Mouse (Mus musculus) right cerebral cortex, postnatal 10 days (tissue): ENCODE data around the gene Ptch2.

Experiments
- DNase-seq, 2 experiments: peaks; one replicate each; pipeline ENCODE4 v3.0.0; 2021; ENCODE audit warnings: low spot score in 2 of 2

The Ptch2 gene

GRCm38 (mm10) chr4:117127991-117128686 is 32.3 kb downstream of the Ptch2 start:
- peak in 1 of 2 experiments; percentile 27 for DNase-seq

- peak in 1 of 2 experiments; percentile 22 for DNase-seq
These were observed 34.9 kb downstream of the Ptch2 start for GRCm38 (mm10) chr4:117130790-117131189.

- DNase-seq: peak in 1 of 2 experiments; percentile 17
These were observed 35.3 kb downstream of the Ptch2 start for GRCm38 (mm10) chr4:117131198-117131597.

- DNase-seq: no peak
These were observed 36.3 kb downstream of the Ptch2 start for GRCm38 (mm10) chr4:117131890-117132793.

- no peak for DNase-seq
These were observed 36.9 kb downstream of the Ptch2 start for GRCm38 (mm10) chr4:117132794-117133143.

- no peak for DNase-seq
These were observed 37.5 kb downstream of the Ptch2 start for GRCm38 (mm10) chr4:117133366-117133796.

- DNase-seq: peak; percentile 98
These were observed 38.1 kb downstream of the Ptch2 start, which contains the start of gene Plk3 for GRCm38 (mm10) chr4:117133817-117134600. TSS of gene Plk3 (minus strand) at chr4:117133963.

GRCm38 (mm10) chr4:117134601-117134995 is 38.7 kb downstream of the Ptch2 start:
- peak in 1 of 2 experiments; percentile 33 for DNase-seq

GRCm38 (mm10) chr4:117136034-117136433 is 40.2 kb downstream of the Ptch2 start:
- no peak for DNase-seq

GRCm38 (mm10) chr4:117138295-117139216 is 42.7 kb downstream of the Ptch2 start:
- DNase-seq: no peak

GRCm38 (mm10) chr4:117139217-117139612 is 43.3 kb downstream of the Ptch2 start:
- DNase-seq: no peak

GRCm38 (mm10) chr4:117140613-117141012 is 44.7 kb downstream of the Ptch2 start:
- DNase-seq: no peak

GRCm38 (mm10) chr4:117143023-117143422 is 47.1 kb downstream of the Ptch2 start:
- DNase-seq: no peak

- DNase-seq: peak in 1 of 2 experiments; percentile 21
These were observed 49.4 kb downstream of the Ptch2 start for GRCm38 (mm10) chr4:117145248-117145647.

- DNase-seq: peak; percentile 58 to 79
These were observed 50.3 kb downstream of the Ptch2 start for GRCm38 (mm10) chr4:117146176-117146575.

- peak in 1 of 2 experiments; percentile 35 for DNase-seq
These were observed 52.3 kb downstream of the Ptch2 start for GRCm38 (mm10) chr4:117148047-117148713.

- peak in 1 of 2 experiments; percentile 30 for DNase-seq
These were observed 52.9 kb downstream of the Ptch2 start for GRCm38 (mm10) chr4:117148815-117149214.

- DNase-seq: peak in 1 of 2 experiments; percentile 23
These were observed 53.7 kb downstream of the Ptch2 start for GRCm38 (mm10) chr4:117149291-117150211.

- DNase-seq: no peak
These were observed 54.4 kb downstream of the Ptch2 start for GRCm38 (mm10) chr4:117150212-117150733.
